Mouse (Mus musculus): ENCODE measurements around the gene Hsph1. TPM values are rescaled to one million over a fixed set of nuclear protein-coding genes. Genes with fewer than 3 reads are reported as not detected.

Hsph1 gene
- polyA plus RNA-seq, 1 experiment, result 2.8 TPM

DNA sequence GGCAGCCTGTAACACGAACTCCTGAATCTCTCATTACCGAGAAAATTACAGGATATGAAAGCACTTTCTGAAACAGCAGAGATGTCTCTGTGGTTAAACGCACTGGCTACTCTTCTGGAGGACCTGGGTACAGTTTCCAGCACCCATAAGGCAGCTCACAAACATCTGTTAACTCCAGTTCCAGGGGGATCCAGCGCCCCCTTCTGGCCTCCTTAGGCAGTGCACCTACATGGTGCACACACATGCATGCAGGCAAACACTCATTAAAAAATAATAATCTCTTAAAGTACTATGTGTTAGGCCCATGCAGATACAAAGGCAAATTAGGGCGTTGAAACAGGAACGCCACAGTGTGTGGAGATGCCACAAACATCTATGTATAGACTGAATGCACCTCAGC, 25.3 kb upstream of the Hsph1 start:
- H3K4me3 ChIP-seq (replicated peaks), result no peak overlapping the region
- H3K27me3 ChIP-seq (ENCODE audit: control insufficient read depth), result no peaks in the 10 kb centered on the region
- H3K4me1 ChIP-seq (ENCODE audit: control insufficient read depth), result peaks cover 2% of the 10 kb centered on the region; the same call in 1 of the 2 replicates
- H3K9me3 ChIP-seq (ENCODE audit: control insufficient read depth, low read length), result peaks cover 8% of the 10 kb centered on the region
- H3K36me3 ChIP-seq (ENCODE audit: control insufficient read depth), result no peaks in the 10 kb centered on the region
- no peak for TF ChIP-seq TAL1 (IDR thresholded peaks at IDR 0.05; ENCODE audit: low read length)
- TF ChIP-seq GATA1 (IDR thresholded peaks at IDR 0.05; ENCODE audit: low read length), result no peak

DNA sequence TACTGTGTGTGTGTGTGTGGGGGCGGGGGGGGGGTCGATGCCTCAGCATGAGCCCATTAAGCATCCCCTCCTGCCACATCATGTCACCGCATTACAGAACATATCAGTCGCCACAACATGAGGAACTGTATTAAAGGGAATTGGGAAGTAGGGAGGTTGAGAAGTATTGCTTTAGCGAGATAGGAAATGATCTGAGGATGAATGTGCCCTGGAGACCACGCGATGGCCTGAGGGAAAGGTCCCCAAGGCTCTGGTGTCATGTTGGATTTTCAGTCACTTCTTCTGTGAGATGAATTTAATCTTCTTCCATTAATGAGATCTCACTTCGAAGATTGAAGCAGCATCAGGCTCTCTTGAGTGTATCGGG, 23.2 kb upstream of the Hsph1 start:
- Histone ChIP-seq H3K4me3 (replicated peaks) (no peak overlapping the region), H3K9me3 (ENCODE audit: control insufficient read depth, low read length) (peaks cover 8% of the 10 kb centered on the region), H3K27me3 (ENCODE audit: control insufficient read depth) (no peaks in the 10 kb centered on the region), H3K4me1 (ENCODE audit: control insufficient read depth) (peaks cover 4% of the 10 kb centered on the region), H3K36me3 (ENCODE audit: control insufficient read depth) (no peaks in the 10 kb centered on the region)
- no peak for TF ChIP-seq TAL1 (IDR thresholded peaks at IDR 0.05; ENCODE audit: low read length)
- TF ChIP-seq GATA1 (IDR thresholded peaks at IDR 0.05; ENCODE audit: low read length), result no peak

DNA sequence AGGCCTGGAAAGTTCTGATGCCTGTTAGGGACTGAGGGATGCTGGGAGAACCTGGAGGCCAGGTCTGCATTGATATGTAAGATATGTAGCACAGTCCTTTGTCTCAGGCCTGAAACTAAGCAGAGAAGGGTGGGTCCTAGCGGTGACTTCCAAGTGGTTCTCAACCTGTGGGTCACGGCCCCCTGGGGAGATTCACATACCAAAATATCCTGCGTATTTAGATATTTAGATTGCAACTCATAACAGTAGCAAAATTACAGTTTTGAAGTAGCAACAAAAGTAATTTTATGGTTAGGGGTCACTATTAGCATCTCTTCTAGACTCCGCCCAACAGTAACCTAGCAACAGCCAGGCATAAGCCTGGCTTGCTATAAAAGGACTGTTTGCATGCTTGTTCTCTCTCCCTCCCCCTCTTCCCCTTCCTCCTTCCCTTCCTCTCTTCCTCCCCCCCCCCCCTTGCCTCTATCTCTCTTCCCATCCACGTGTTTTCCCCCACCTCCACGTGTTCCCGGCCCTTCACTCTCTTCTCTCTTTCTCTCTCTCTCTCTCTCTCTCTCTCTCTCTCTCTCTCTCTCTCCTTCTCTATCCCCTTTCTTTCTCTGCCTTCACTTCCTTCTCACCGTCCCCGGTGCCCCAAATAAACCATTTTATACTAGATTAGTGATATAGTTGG, 22.7 kb upstream of the Hsph1 start:
- TF ChIP-seq TAL1 (IDR thresholded peaks at IDR 0.05; ENCODE audit: low read length), result no peak
- no peak for TF ChIP-seq GATA1 (IDR thresholded peaks at IDR 0.05; ENCODE audit: low read length)
- H3K9me3 ChIP-seq (ENCODE audit: control insufficient read depth, low read length), result peaks cover 8% of the 10 kb centered on the region
- H3K4me1 ChIP-seq (ENCODE audit: control insufficient read depth), result peaks cover 4% of the 10 kb centered on the region
- no peaks in the 10 kb centered on the region for H3K27me3 ChIP-seq (ENCODE audit: control insufficient read depth)
- no peaks in the 10 kb centered on the region for H3K36me3 ChIP-seq (ENCODE audit: control insufficient read depth)
- H3K4me3 ChIP-seq (replicated peaks), result no peak overlapping the region

DNA sequence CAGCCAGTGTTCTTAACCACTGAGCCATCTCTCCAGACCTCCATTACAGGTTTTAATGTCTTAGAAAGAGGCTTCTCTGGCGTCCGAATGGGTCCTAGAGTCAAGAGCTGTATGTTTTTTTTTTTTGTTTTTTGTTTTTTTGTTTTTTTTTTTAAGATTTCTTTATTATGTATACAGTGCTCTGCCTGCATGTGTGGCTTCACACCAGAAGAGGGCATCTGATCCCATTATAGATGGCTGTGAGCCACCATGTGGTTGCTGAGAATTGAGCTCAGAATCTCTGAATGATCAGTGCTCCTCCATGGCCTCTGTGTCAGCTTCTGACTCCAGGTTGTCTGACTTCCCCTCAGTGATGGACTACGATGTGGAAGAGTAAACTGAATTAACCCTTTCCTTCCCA, 21.8 kb upstream of the Hsph1 start:
- TF ChIP-seq GATA1 (IDR thresholded peaks at IDR 0.05; ENCODE audit: low read length), result no peak
- no peak for TF ChIP-seq TAL1 (IDR thresholded peaks at IDR 0.05; ENCODE audit: low read length)
- H3K36me3 ChIP-seq (ENCODE audit: control insufficient read depth), result no peaks in the 10 kb centered on the region
- no peak overlapping the region for H3K4me3 ChIP-seq (replicated peaks)
- H3K4me1 ChIP-seq (ENCODE audit: control insufficient read depth), result peaks cover 4% of the 10 kb centered on the region
- H3K27me3 ChIP-seq (ENCODE audit: control insufficient read depth), result no peaks in the 10 kb centered on the region
- H3K9me3 ChIP-seq (ENCODE audit: control insufficient read depth, low read length), result peaks cover 8% of the 10 kb centered on the region

DNA sequence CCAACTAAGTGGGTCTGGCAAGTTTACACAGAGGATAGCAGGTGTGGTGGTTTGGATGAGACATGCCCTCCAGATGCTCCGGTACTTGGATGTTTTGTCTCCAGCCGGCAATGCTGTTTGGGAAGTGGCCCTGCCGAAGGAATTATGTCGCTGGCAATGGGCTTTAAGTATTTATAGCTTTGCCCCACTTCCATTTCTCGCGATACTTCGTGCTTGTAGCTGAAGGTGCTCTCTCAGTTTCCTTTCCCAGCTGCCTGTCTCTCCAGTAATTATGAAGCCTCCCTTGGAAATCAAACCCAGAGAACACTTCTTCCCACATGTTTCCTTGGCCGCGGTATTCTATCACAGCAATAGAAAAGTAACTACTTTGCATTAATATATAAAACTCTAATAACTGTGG, 19.5 kb upstream of the Hsph1 start:
- TF ChIP-seq GATA1 (IDR thresholded peaks at IDR 0.05; ENCODE audit: low read length) (no peak), TAL1 (IDR thresholded peaks at IDR 0.05; ENCODE audit: low read length) (no peak)
- no peaks in the 10 kb centered on the region for H3K27me3 ChIP-seq (ENCODE audit: control insufficient read depth)
- H3K9me3 ChIP-seq (ENCODE audit: control insufficient read depth, low read length), result no peaks in the 10 kb centered on the region; the same call in 1 of the 2 replicates
- no peak overlapping the region for H3K4me3 ChIP-seq (replicated peaks)
- H3K36me3 ChIP-seq (ENCODE audit: control insufficient read depth), result no peaks in the 10 kb centered on the region
- peaks cover 5% of the 10 kb centered on the region for H3K4me1 ChIP-seq (ENCODE audit: control insufficient read depth)

DNA sequence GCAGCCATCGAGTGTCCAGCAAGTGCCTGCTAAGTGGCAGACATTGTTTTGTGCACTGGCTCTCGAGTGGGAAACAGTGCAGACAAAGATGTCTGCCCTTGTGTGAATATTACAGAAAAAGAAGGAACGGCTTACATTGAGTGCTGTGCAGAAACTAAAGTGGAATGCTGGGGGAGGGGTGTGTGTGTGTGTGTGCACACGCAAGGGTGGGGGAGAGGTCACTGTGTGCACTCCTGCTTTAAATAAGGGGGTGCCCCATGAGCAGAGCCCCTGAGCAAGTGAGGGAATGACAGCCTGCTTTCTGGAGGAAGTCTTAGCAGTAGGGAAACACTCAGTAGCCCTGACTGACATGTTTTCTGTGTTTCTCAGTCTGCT, 14.0 kb upstream of the Hsph1 start:
- peaks cover 41% of the 10 kb centered on the region for H3K4me1 ChIP-seq (ENCODE audit: control insufficient read depth)
- TF ChIP-seq GATA1 (IDR thresholded peaks at IDR 0.05; ENCODE audit: low read length) (no peak), TAL1 (IDR thresholded peaks at IDR 0.05; ENCODE audit: low read length) (no peak)
- H3K36me3 ChIP-seq (ENCODE audit: control insufficient read depth), result no peaks in the 10 kb centered on the region
- H3K27me3 ChIP-seq (ENCODE audit: control insufficient read depth), result no peaks in the 10 kb centered on the region
- no peaks in the 10 kb centered on the region; the same call in 1 of the 2 replicates for H3K9me3 ChIP-seq (ENCODE audit: control insufficient read depth, low read length)
- H3K4me3 ChIP-seq (replicated peaks), result no peak overlapping the region

DNA sequence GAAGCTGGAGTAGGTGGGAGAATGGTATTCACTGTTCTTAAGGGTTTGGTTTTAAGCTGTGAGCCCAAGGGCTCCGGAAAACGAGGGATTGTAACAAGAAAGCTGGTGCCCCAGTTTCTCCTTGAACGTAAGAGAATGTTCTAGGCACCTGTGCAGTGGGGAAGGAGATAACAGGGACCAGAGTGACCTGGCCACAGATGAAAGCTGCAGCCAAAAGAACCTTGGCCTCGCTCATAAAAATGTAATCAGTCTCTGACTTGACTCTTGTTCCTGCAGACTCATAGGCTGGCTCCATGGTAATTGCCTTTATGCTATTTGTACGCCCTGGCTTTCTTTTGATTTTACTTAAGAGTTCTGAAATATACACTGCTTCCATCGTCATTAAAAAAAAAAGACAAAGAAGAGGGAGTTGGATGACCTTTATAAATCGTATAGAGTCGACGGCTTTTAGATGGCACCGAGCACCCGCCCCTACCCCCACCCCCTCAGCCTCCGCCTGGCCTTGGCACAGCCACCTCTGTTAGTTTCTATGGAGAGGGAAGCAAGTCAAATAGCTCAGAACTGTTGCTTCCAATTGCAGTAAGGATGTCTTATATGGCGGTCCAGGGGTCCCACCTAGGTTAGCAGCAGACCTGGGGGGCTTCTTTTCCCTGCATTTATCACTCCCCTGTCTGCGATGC, 13.5 kb upstream of the Hsph1 start:
- Histone ChIP-seq H3K27me3 (ENCODE audit: control insufficient read depth) (no peaks in the 10 kb centered on the region), H3K36me3 (ENCODE audit: control insufficient read depth) (no peaks in the 10 kb centered on the region), H3K9me3 (ENCODE audit: control insufficient read depth, low read length) (no peaks in the 10 kb centered on the region; the same call in 1 of the 2 replicates), H3K4me1 (ENCODE audit: control insufficient read depth) (peaks cover 42% of the 10 kb centered on the region), H3K4me3 (replicated peaks) (peak overlapping the region; percentile 31)
- no peak for TF ChIP-seq GATA1 (IDR thresholded peaks at IDR 0.05; ENCODE audit: low read length)
- no peak for TF ChIP-seq TAL1 (IDR thresholded peaks at IDR 0.05; ENCODE audit: low read length)

DNA sequence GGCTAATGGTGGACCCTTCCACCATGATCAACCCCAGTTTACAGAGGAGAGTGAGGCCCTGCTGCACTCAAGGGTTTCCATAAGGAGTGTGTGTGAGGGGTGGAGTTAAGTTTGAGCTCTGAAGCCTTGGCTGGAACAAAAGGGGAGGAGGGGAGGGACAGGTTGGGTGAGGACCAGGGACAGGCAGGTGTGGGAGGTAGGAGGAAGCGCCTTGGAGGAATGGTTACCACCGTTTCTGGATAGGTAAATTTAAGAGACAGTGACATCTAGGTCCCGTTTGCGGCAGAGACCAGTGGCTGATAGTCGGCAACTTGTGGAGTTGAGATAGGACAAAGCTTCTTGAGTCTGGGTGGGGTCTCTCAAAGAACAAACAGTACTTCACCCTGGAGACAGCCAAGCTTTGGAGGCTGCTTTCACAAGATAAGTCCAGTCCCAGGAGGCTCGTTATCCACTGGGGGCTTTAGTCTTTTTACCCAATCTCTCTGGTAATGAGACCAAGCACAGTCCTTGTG, 12.8 kb upstream of the Hsph1 start:
- H3K4me3 ChIP-seq (replicated peaks), result peak overlapping the region; percentile 31
- peaks cover 46% of the 10 kb centered on the region for H3K4me1 ChIP-seq (ENCODE audit: control insufficient read depth)
- no peaks in the 10 kb centered on the region for H3K36me3 ChIP-seq (ENCODE audit: control insufficient read depth)
- H3K9me3 ChIP-seq (ENCODE audit: control insufficient read depth, low read length), result no peaks in the 10 kb centered on the region
- TF ChIP-seq GATA1 (IDR thresholded peaks at IDR 0.05; ENCODE audit: low read length), result no peak
- no peak for TF ChIP-seq TAL1 (IDR thresholded peaks at IDR 0.05; ENCODE audit: low read length)
- H3K27me3 ChIP-seq (ENCODE audit: control insufficient read depth), result no peaks in the 10 kb centered on the region

DNA sequence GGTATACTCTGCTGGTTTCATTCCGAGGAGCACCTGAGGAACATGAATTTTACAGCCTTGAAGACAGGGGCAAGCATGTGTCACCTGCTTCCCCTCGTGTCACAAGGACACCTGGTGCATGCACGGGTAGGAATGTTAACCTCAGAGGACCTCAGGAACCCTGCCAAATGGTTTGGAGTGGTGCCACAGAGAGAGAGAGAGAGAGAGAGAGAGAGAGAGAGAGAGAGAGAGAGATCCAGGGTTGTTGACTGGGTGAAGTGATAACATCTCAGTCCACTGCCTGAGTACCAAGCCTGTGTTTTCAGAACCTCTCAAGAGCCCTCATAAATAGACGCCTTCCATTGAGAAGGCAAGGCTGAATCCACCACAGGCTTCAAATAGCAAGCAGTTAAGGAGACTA, 12.0 kb upstream of the Hsph1 start:
- peaks cover 54% of the 10 kb centered on the region for H3K4me1 ChIP-seq (ENCODE audit: control insufficient read depth)
- no peak overlapping the region for H3K4me3 ChIP-seq (replicated peaks)
- TF ChIP-seq GATA1 (IDR thresholded peaks at IDR 0.05; ENCODE audit: low read length) (no peak), TAL1 (IDR thresholded peaks at IDR 0.05; ENCODE audit: low read length) (no peak)
- H3K27me3 ChIP-seq (ENCODE audit: control insufficient read depth), result no peaks in the 10 kb centered on the region
- no peaks in the 10 kb centered on the region for H3K9me3 ChIP-seq (ENCODE audit: control insufficient read depth, low read length)
- no peaks in the 10 kb centered on the region for H3K36me3 ChIP-seq (ENCODE audit: control insufficient read depth)

Data from erythroblast, embryonic 14.5 days (primary cell).